Mouse (Mus musculus) embryo, embryonic 10.5 days (tissue): ENCODE results near the gene Ano4.

Experiments used
- DNase-seq: peaks from one replicate; pipeline ENCODE4 v3.0.0-alpha.2; 2015; ENCODE audit warnings: low spot score

Ano4 gene

GRCm38 (mm10) chr10:88949649-88950296 lies 394.8 kb downstream of the Ano4 start:
- no peak for DNase-seq
